Mouse (Mus musculus) embryonic facial prominence, embryonic 13.5 days (tissue): ENCODE measurements around the gene Pnkd. TPM values are rescaled to one million over a fixed set of nuclear protein-coding genes. Genes with fewer than 3 reads are reported as not detected.

ENCODE experiments used
- ATAC-seq: fragments of 200-750 bp; cut with Nextera tagmentation; 2 replicates; pipeline ENCODE4 v1.8.0; 2017; ENCODE audit warnings: low read depth; ENCODE audit not compliant: insufficient number of reproducible peaks, insufficient read depth, low FRiP score, low TSS enrichment
- H3K27ac ChIP-seq: fragments of 300-500 bp; sonication (generic); 2 replicates; pipeline ENCODE4 v1.5.1; 2015; ENCODE audit warnings: moderate library complexity, mild to moderate bottlenecking, inconsistent platforms
- H3K27me3 ChIP-seq: fragments of 300-500 bp; sonication (generic); 2 replicates; pipeline ENCODE4 v1.6.1; 2015; ENCODE audit warnings: mild to moderate bottlenecking, inconsistent platforms
- H3K36me3 ChIP-seq: fragments of 300-500 bp; sonication (generic); 2 replicates; pipeline ENCODE4 v1.6.1; 2015; ENCODE audit warnings: mild to moderate bottlenecking, inconsistent platforms
- H3K4me1 ChIP-seq: fragments of 300-500 bp; sonication (generic); 2 replicates; pipeline ENCODE4 v1.6.1; 2015; ENCODE audit warnings: inconsistent platforms
- H3K4me2 ChIP-seq: fragments of 300-500 bp; sonication (generic); 2 replicates; pipeline ENCODE4 v1.6.1; 2015; ENCODE audit warnings: moderate library complexity, mild to moderate bottlenecking, inconsistent platforms
- H3K4me3 ChIP-seq: fragments of 300-500 bp; sonication (generic); 2 replicates; pipeline ENCODE4 v1.5.1; 2015; ENCODE audit warnings: mild to moderate bottlenecking, inconsistent platforms
- H3K9ac ChIP-seq: fragments of 300-500 bp; sonication (generic); 2 replicates; pipeline ENCODE4 v1.6.1; 2015; ENCODE audit warnings: mild to moderate bottlenecking, inconsistent platforms
- H3K9me3 ChIP-seq: fragments of 300-500 bp; sonication (generic); 2 replicates; pipeline ENCODE4 v1.6.1; 2016; ENCODE audit warnings: inconsistent platforms
- WGBS: fragments of 180-500 bp; shearing (Covaris S2); methylation state at CpG from one replicate; pipeline ENCODE4 v1.1.7; 2015; ENCODE audit warnings: mixed read lengths; 5-methylcytosine and 5-hydroxymethylcytosine counted together
- polyA plus RNA-seq: library from polyadenylated mRNA; unstranded; fragments of >200 nt; fragmentation: Nextera tagmentation; extraction: Ambion mirVana; gene quantifications from 2 replicates; pipeline ENCODE4 v1.2.1, GENCODE M21; 2015

Gene Pnkd
- polyA plus RNA-seq, 1 experiment from 2014 or later, result 112 TPM

- Histone ChIP-seq H3K4me2 (no peak overlapping the region), H3K9me3 (no peaks in the 10 kb centered on the region), H3K4me1 (peaks cover 16% of the 10 kb centered on the region), H3K36me3 (peaks cover 68% of the 10 kb centered on the region), H3K27me3 (no peaks in the 10 kb centered on the region), H3K27ac (no peak overlapping the region), H3K9ac (no peak overlapping the region), H3K4me3 (no peak overlapping the region)
- no peak for ATAC-seq
- WGBS, result 81% methylated on average over 2 of the region's 2 CpGs
These were observed 5.0 kb downstream of the Pnkd start for GRCm38 (mm10) chr1:74289740-74290139.

- H3K4me1 ChIP-seq, result peaks cover 20% of the 10 kb centered on the region
- no peak overlapping the region for H3K4me3 ChIP-seq
- H3K27me3 ChIP-seq, result no peaks in the 10 kb centered on the region
- no peak overlapping the region for H3K4me2 ChIP-seq
- peaks cover 68% of the 10 kb centered on the region for H3K36me3 ChIP-seq
- H3K9ac ChIP-seq, result no peak overlapping the region
- no peak for ATAC-seq
- H3K27ac ChIP-seq, result no peak overlapping the region
- 87% methylated on average over 5 of the region's 5 CpGs for WGBS
- no peaks in the 10 kb centered on the region for H3K9me3 ChIP-seq
These were observed 5.4 kb downstream of the Pnkd start for GRCm38 (mm10) chr1:74290141-74290540.

GRCm38 (mm10) chr1:74292331-74293020 lies 7.7 kb downstream of the Pnkd start:
- WGBS, result 84% methylated on average over 11 of the region's 11 CpGs
- no peak overlapping the region for H3K9ac ChIP-seq
- H3K27ac ChIP-seq, result no peak overlapping the region
- no peaks in the 10 kb centered on the region for H3K27me3 ChIP-seq
- no peak overlapping the region for H3K4me3 ChIP-seq
- peaks cover 30% of the 10 kb centered on the region for H3K4me1 ChIP-seq
- H3K36me3 ChIP-seq, result peaks cover 66% of the 10 kb centered on the region
- no peak overlapping the region for H3K4me2 ChIP-seq
- ATAC-seq, result no peak
- no peaks in the 10 kb centered on the region for H3K9me3 ChIP-seq

GRCm38 (mm10) chr1:74293306-74293960 lies 8.7 kb downstream of the Pnkd start:
- H3K36me3 ChIP-seq, result peaks cover 58% of the 10 kb centered on the region

GRCm38 (mm10) chr1:74294090-74294643 lies 9.4 kb downstream of the Pnkd start:
- no peak for ATAC-seq
- Histone ChIP-seq H3K4me1 (peaks cover 35% of the 10 kb centered on the region), H3K36me3 (peaks cover 51% of the 10 kb centered on the region), H3K9me3 (no peaks in the 10 kb centered on the region), H3K9ac (no peak overlapping the region), H3K4me2 (no peak overlapping the region), H3K27me3 (no peaks in the 10 kb centered on the region), H3K4me3 (no peak overlapping the region), H3K27ac (no peak overlapping the region)
- 95% methylated on average over 3 of the region's 3 CpGs for WGBS

More at GRCm38 (mm10) chr1:74293306-74293960, 8.7 kb downstream of the Pnkd start:
- no peak for ATAC-seq
- no peak overlapping the region for H3K9ac ChIP-seq
- peaks cover 29% of the 10 kb centered on the region for H3K4me1 ChIP-seq
- H3K4me3 ChIP-seq, result no peak overlapping the region
- no peak overlapping the region for H3K27ac ChIP-seq
- no peak overlapping the region for H3K4me2 ChIP-seq
- no peaks in the 10 kb centered on the region for H3K9me3 ChIP-seq
- no peaks in the 10 kb centered on the region for H3K27me3 ChIP-seq
- WGBS, result 86% methylated on average over 8 of the region's 8 CpGs

- H3K27me3 ChIP-seq, result no peaks in the 10 kb centered on the region
- H3K4me3 ChIP-seq, result no peak overlapping the region
- ATAC-seq, result no peak
- H3K4me2 ChIP-seq, result peak overlapping the region; percentile 50
- H3K4me1 ChIP-seq, result peaks cover 41% of the 10 kb centered on the region
- peak overlapping the region; percentile 95 for H3K27ac ChIP-seq
- H3K9ac ChIP-seq, result peak overlapping the region; percentile 65; the same call in 1 of the 2 replicates
- no peaks in the 10 kb centered on the region for H3K9me3 ChIP-seq
- peaks cover 43% of the 10 kb centered on the region for H3K36me3 ChIP-seq
- WGBS, result 93% methylated on average over 6 of the region's 6 CpGs
These were observed 10.2 kb downstream of the Pnkd start for GRCm38 (mm10) chr1:74294733-74295455.

- Histone ChIP-seq H3K36me3 (peaks cover 36% of the 10 kb centered on the region), H3K27me3 (no peaks in the 10 kb centered on the region), H3K4me3 (0 out of 2 replicates have a peak overlapping the region, but pooled peaks have one; percentile 9), H3K4me2 (peak overlapping the region; percentile 50), H3K4me1 (peaks cover 41% of the 10 kb centered on the region), H3K27ac (peak overlapping the region; percentile 95), H3K9ac (peak overlapping the region; percentile 65), H3K9me3 (no peaks in the 10 kb centered on the region)
- peak; percentile 84 for ATAC-seq
- 10% methylated on average over 9 of the region's 9 CpGs for WGBS
These were observed 10.9 kb downstream of the Pnkd start for GRCm38 (mm10) chr1:74295456-74296171.

- H3K4me1 ChIP-seq, result peaks cover 41% of the 10 kb centered on the region
- no peak for ATAC-seq
These were observed 11.7 kb downstream of the Pnkd start for GRCm38 (mm10) chr1:74296477-74296876.

GRCm38 (mm10) chr1:74297269-74297668 lies 12.5 kb downstream of the Pnkd start:
- H3K4me1 ChIP-seq, result peaks cover 46% of the 10 kb centered on the region
- no peaks in the 10 kb centered on the region for H3K9me3 ChIP-seq
- no peak for ATAC-seq
- 0 out of 2 replicates have a peak overlapping the region, but pooled peaks have one; percentile 50 for H3K4me2 ChIP-seq
- H3K9ac ChIP-seq, result peak overlapping the region; percentile 22; the same call in 1 of the 2 replicates
- no peak overlapping the region for H3K4me3 ChIP-seq
- no peaks in the 10 kb centered on the region for H3K27me3 ChIP-seq
- 62% methylated on average over 3 of the region's 3 CpGs for WGBS
- peak overlapping the region; percentile 95 for H3K27ac ChIP-seq
- peaks cover 21% of the 10 kb centered on the region for H3K36me3 ChIP-seq

More at GRCm38 (mm10) chr1:74296477-74296876, 11.7 kb downstream of the Pnkd start:
- Histone ChIP-seq H3K36me3 (peaks cover 27% of the 10 kb centered on the region), H3K9ac (peak overlapping the region; percentile 65; the same call in 1 of the 2 replicates), H3K27ac (peak overlapping the region; percentile 95), H3K4me2 (peak overlapping the region; percentile 50; the same call in 1 of the 2 replicates), H3K4me3 (no peak overlapping the region), H3K27me3 (no peaks in the 10 kb centered on the region), H3K9me3 (no peaks in the 10 kb centered on the region)
- WGBS, result 25% methylated on average over 6 of the region's 6 CpGs

GRCm38 (mm10) chr1:74298157-74298750 lies 13.5 kb downstream of the Pnkd start:
- no peak for ATAC-seq
- no peaks in the 10 kb centered on the region for H3K27me3 ChIP-seq
- H3K9me3 ChIP-seq, result no peaks in the 10 kb centered on the region
- peaks cover 54% of the 10 kb centered on the region for H3K4me1 ChIP-seq
- WGBS, result 77% methylated on average over 5 of the region's 5 CpGs
- no peak overlapping the region for H3K27ac ChIP-seq
- H3K9ac ChIP-seq, result 0 out of 2 replicates have a peak overlapping the region, but pooled peaks have one; percentile 1
- H3K4me2 ChIP-seq, result no peak overlapping the region
- no peak overlapping the region for H3K4me3 ChIP-seq
- peaks cover 11% of the 10 kb centered on the region for H3K36me3 ChIP-seq
